Mouse (Mus musculus): Measurements from ENCODE around the gene Camkmt. TPM values are rescaled to one million over a fixed set of nuclear protein-coding genes. Genes with fewer than 3 reads are reported as not detected.

The Camkmt gene
- polyA plus RNA-seq, 2 experiments, result 0.77 to 3.0 TPM

DNA sequence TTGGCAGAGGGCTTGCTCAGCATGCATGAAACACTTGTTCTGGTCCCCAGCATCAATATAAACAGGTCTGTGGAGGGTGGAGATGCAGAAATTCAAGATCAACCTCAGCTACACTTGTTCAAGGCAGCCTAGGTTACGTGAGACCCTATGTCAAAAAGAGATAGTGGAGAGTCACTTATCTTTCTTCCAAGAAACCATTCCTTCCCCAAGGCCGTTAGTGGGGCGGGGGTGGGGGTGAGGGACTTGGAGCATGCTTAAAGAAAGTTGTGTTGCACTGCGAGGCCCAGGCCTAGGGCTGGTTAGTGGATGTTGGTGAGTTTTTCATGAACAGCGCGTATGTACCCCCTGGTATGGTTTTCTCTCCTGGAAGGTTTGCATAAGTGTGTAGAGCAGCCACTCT is 292.6 kb downstream of the Camkmt start:
- H3K27ac ChIP-seq, result no peak overlapping the region
- H3K4me3 ChIP-seq (ENCODE audit: insufficient read depth in 1 of 2, low read depth in 2 of 2, low read length in 2 of 2), result no peak overlapping the region
- DNase-seq (ENCODE audit: low read depth in 3 of 3, low spot score in 3 of 3) (no peak), ATAC-seq (ENCODE audit: insufficient read depth) (peak; percentile 88)
- H3K4me2 ChIP-seq (ENCODE audit: low read depth), result no peak overlapping the region
- WGBS (ENCODE audit: insufficient replicate concordance), result 40% methylated on average over 6 of the region's 6 CpGs
- peaks cover 0 to 15% of the 10 kb centered on the region in 2 experiments; a peak in 3 of 4 replicates for H3K4me1 ChIP-seq (replicated peaks; ENCODE audit: control insufficient read depth in 2 of 2, insufficient read depth in 2 of 2, low read length in 1 of 2)
- no peaks in the 10 kb centered on the region for H3K27me3 ChIP-seq (ENCODE audit: control insufficient read depth, insufficient read depth, low read length)
- H3K9ac ChIP-seq (replicated peaks), result no peak overlapping the region; the same call in 1 of the 2 replicates
- TF ChIP-seq CTCF (IDR thresholded peaks at IDR 0.05; ENCODE audit: low read depth), result no peak
- peak; percentile 61 for TF ChIP-seq EP300 (IDR thresholded peaks at IDR 0.05; ENCODE audit: low read depth)
- no peaks in the 10 kb centered on the region for H3K36me3 ChIP-seq (replicated peaks; ENCODE audit: control insufficient read depth, insufficient read depth, low read depth)
- H3K9me3 ChIP-seq (ENCODE audit: control insufficient read depth, low read length), result no peaks in the 10 kb centered on the region

GRCm38 (mm10) chr17:85393091-85393890 is 302.9 kb downstream of the Camkmt start:
- WGBS (ENCODE audit: insufficient replicate concordance), result 71% methylated on average over 16 of the region's 16 CpGs
- TF ChIP-seq CTCF (IDR thresholded peaks at IDR 0.05; ENCODE audit: low read depth), result no peak
- TF ChIP-seq EP300 (IDR thresholded peaks at IDR 0.05; ENCODE audit: low read depth), result no peak
- ATAC-seq (ENCODE audit: insufficient read depth), result no peak

GRCm38 (mm10) chr17:85393891-85394321 is 303.6 kb downstream of the Camkmt start:
- 74% methylated on average over 7 of the region's 7 CpGs for WGBS (ENCODE audit: insufficient replicate concordance)

More at GRCm38 (mm10) chr17:85393091-85393890, 302.9 kb downstream of the Camkmt start:
- H3K27me3 ChIP-seq (ENCODE audit: control insufficient read depth, insufficient read depth, low read length), result no peaks in the 10 kb centered on the region
- no peaks in the 10 kb centered on the region for H3K36me3 ChIP-seq (replicated peaks; ENCODE audit: control insufficient read depth, insufficient read depth, low read depth)
- DNase-seq (ENCODE audit: low read depth in 3 of 3, low spot score in 3 of 3), result no peak
- no peaks in the 10 kb centered on the region for H3K9me3 ChIP-seq (ENCODE audit: control insufficient read depth, low read length)
- H3K9ac ChIP-seq (replicated peaks), result no peak overlapping the region
- no peaks in the 10 kb centered on the region for H3K4me1 ChIP-seq (replicated peaks; ENCODE audit: control insufficient read depth in 2 of 2, insufficient read depth in 2 of 2, low read length in 1 of 2)
- H3K4me3 ChIP-seq (ENCODE audit: insufficient read depth in 1 of 2, low read depth in 2 of 2, low read length in 2 of 2), result no peak overlapping the region
- H3K4me2 ChIP-seq (ENCODE audit: low read depth), result no peak overlapping the region
- no peak overlapping the region for H3K27ac ChIP-seq

GRCm38 (mm10) chr17:85395502-85395901 is 305.1 kb downstream of the Camkmt start:
- ATAC-seq (ENCODE audit: insufficient read depth) (no peak), DNase-seq (ENCODE audit: low read depth in 3 of 3, low spot score in 3 of 3) (no peak)
- H3K27ac ChIP-seq, result no peak overlapping the region
- H3K36me3 ChIP-seq (replicated peaks; ENCODE audit: control insufficient read depth, insufficient read depth, low read depth), result no peaks in the 10 kb centered on the region
- H3K4me3 ChIP-seq (ENCODE audit: insufficient read depth in 1 of 2, low read depth in 2 of 2, low read length in 2 of 2), result no peak overlapping the region
- H3K27me3 ChIP-seq (ENCODE audit: control insufficient read depth, insufficient read depth, low read length), result no peaks in the 10 kb centered on the region
- H3K9me3 ChIP-seq (ENCODE audit: control insufficient read depth, low read length), result no peaks in the 10 kb centered on the region
- no peaks in the 10 kb centered on the region for H3K4me1 ChIP-seq (replicated peaks; ENCODE audit: control insufficient read depth in 2 of 2, insufficient read depth in 2 of 2, low read length in 1 of 2)
- no peak overlapping the region for H3K9ac ChIP-seq (replicated peaks)
- TF ChIP-seq CTCF (IDR thresholded peaks at IDR 0.05; ENCODE audit: low read depth) (no peak), EP300 (IDR thresholded peaks at IDR 0.05; ENCODE audit: low read depth) (no peak)
- WGBS (ENCODE audit: insufficient replicate concordance), result 16% methylated on average over 5 of the region's 5 CpGs
- no peak overlapping the region for H3K4me2 ChIP-seq (ENCODE audit: low read depth)

More at GRCm38 (mm10) chr17:85393891-85394321, 303.6 kb downstream of the Camkmt start:
- Histone ChIP-seq H3K9ac (replicated peaks) (no peak overlapping the region), H3K4me2 (ENCODE audit: low read depth) (no peak overlapping the region), H3K27ac (no peak overlapping the region), H3K4me1 (replicated peaks; ENCODE audit: control insufficient read depth in 2 of 2, insufficient read depth in 2 of 2, low read length in 1 of 2) (no peaks in the 10 kb centered on the region), H3K36me3 (replicated peaks; ENCODE audit: control insufficient read depth, insufficient read depth, low read depth) (no peaks in the 10 kb centered on the region), H3K27me3 (ENCODE audit: control insufficient read depth, insufficient read depth, low read length) (no peaks in the 10 kb centered on the region), H3K9me3 (ENCODE audit: control insufficient read depth, low read length) (no peaks in the 10 kb centered on the region), H3K4me3 (ENCODE audit: insufficient read depth in 1 of 2, low read depth in 2 of 2, low read length in 2 of 2) (no peak overlapping the region)
- no peak for TF ChIP-seq CTCF (IDR thresholded peaks at IDR 0.05; ENCODE audit: low read depth)
- TF ChIP-seq EP300 (IDR thresholded peaks at IDR 0.05; ENCODE audit: low read depth), result no peak
- DNase-seq (ENCODE audit: low read depth in 3 of 3, low spot score in 3 of 3) (no peak), ATAC-seq (ENCODE audit: insufficient read depth) (no peak)

DNA sequence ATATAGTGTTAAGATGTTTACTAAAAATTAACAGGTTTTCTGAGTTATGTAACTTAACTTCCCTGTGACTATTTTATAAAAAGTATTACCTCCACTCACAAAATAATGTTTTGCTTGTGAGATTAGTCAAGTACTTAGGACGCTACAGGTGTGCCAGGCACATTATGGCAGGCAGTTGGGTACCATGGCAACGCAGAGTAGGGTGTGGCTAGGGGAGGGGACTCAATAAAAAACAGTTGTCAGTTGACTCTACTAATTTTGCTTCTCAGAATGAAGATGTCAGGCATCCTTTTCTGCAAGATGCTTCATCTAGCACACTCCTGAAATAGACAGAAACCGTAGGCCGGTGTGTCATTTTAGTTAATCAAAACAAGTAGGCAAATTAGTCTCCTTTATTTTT is 310.4 kb downstream of the Camkmt start:
- no peak for TF ChIP-seq CTCF (IDR thresholded peaks at IDR 0.05; ENCODE audit: low read depth)
- no peak for TF ChIP-seq EP300 (IDR thresholded peaks at IDR 0.05; ENCODE audit: low read depth)
- Histone ChIP-seq H3K4me3 (ENCODE audit: insufficient read depth in 1 of 2, low read depth in 2 of 2, low read length in 2 of 2) (no peak overlapping the region), H3K36me3 (replicated peaks; ENCODE audit: control insufficient read depth, insufficient read depth, low read depth) (no peaks in the 10 kb centered on the region), H3K9ac (replicated peaks) (no peak overlapping the region), H3K27ac (no peak overlapping the region), H3K4me2 (ENCODE audit: low read depth) (no peak overlapping the region), H3K27me3 (ENCODE audit: control insufficient read depth, insufficient read depth, low read length) (no peaks in the 10 kb centered on the region), H3K4me1 (replicated peaks; ENCODE audit: control insufficient read depth in 2 of 2, insufficient read depth in 2 of 2, low read length in 1 of 2) (no peaks in the 10 kb centered on the region), H3K9me3 (ENCODE audit: control insufficient read depth, low read length) (no peaks in the 10 kb centered on the region)
- DNase-seq (ENCODE audit: low read depth in 3 of 3, low spot score in 3 of 3) (no peak), ATAC-seq (ENCODE audit: insufficient read depth) (no peak)
- WGBS (ENCODE audit: insufficient replicate concordance), result 51% methylated on average over 4 of the region's 4 CpGs
